Mouse (Mus musculus): ENCODE measurements at regions not wholly inside any gene's neighbourhood (a gene's known extent, or its start where the extent isn't known, plus 50 kb on each side); places are given as distances from the start of the nearest gene placed in this dataset.
"Not testable (repeated sequence)": the region's sequence is repeated elsewhere in the genome, so short reads cannot be mapped to it uniquely, and the experiment has no call there.

GRCm38 (mm10) chr17:29430401-29430800 lies 60.2 kb upstream of the Pim1 start:
- DNase-seq: no peak

- DNase-seq: no peak
Observed at GRCm38 (mm10) chr17:29430806-29431205, 59.7 kb upstream of the Pim1 start.

DNA sequence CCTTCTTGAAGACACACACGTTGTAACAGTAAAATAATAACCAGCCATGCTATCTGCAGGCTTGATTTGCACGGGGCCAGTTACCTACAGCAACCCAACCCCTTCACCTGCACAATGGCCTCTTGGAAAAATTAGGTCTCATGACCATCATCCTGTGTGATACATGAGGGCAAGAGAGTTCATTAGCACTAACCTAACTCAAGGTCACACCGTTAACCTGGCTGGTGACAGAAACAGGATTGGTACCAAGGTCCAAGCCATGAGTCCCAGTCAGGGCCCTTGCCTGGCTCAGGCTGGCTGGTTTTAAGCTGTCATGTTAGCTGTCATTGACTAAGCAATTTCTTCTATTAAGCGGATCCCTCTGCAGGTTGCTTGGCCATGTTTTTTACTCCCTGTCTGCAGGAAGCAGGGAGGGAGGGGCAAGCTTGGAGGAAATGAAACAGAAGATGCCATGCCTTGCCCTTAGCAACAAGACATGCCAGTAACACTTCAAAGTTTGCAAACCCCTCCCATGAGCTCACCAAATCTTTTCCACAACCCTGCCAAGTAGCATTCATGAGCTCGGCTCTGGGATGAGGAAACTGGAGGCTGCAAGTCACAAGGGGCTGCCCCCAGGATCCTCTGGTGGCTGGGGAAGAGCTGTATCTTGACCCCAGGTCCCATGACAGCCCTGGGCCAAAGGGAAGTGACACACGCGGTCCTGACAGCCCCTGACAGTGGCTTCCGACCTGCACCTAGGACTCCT lies 58.8 kb upstream of the Pim1 start:
- DNase-seq: no peak

- no peak for DNase-seq
Observed at GRCm38 (mm10) chr17:29432666-29433065, 57.9 kb upstream of the Pim1 start.

GRCm38 (mm10) chr17:29433370-29433769 lies 57.2 kb upstream of the Pim1 start:
- DNase-seq: no peak

DNA sequence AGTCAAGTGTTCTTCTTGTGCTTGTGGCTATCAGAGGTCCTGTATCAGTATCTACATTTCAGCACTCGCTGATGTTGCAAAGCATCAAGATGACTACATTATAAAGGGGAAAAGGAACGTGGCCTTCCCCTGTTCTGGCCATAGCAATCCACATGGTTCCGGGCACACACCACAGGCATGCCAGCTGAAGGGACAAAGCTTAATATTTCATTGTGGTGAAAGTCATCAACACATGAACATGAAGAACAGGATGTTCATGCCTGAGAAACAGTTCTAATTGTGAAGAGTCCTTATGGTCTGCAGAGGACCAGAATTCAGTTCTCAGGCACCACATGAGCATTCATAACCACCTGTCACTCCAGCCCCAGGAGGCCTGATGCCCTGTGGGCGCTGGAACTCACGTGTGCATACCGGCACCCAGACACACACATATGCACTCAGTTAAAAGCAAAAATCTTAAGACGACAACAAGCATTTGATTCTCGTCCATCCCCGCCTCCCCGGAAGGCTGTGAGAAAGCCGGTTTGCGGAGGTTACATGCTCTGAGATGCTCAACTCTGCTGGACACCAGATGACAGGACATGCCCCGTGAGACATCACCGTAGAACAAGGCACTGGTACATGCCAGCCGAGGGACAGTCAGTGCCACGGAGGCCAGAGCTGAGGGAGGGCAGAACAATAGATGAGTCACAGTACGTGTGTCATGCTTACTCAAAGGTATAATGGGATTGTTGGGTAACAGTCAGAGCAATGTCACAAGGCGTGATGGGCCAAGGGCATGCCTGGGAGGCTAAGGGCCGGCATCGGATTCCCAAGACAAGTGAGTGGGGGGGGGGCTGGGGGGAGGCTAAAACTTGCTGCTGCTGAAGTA lies 56.2 kb upstream of the Pim1 start:
- no peak for DNase-seq

DNA sequence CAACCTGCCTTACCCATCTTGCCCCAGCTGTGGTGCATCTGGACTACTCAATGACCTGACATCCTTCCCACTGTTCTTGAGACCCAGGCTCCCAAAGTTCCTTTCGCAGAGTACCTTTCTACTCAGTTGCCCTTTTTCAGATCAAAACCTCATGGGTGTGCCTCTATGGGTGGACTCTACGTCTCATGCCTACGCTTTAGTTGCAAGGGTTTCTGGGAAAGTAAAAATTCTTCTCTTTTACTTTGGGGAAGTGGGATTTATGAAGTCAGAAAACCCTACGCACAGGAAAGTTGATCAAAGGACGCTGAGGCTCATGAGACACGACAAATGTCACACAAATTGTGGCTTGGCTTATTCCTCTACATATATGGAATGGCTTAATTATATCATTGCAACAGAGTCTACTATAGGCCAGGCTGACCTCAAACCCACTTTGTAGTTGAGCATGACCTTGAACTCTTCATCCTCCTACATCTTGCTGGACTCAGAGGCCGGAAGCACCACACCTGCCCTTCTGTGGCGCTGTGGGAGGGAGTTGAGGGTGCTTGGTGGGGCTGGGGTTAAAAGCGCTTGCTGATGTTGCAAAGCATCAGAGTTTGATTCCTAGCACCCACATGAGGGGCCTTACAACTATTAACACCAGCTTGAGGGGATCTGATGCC lies 55.1 kb upstream of the Pim1 start:
- DNase-seq: no peak

DNA sequence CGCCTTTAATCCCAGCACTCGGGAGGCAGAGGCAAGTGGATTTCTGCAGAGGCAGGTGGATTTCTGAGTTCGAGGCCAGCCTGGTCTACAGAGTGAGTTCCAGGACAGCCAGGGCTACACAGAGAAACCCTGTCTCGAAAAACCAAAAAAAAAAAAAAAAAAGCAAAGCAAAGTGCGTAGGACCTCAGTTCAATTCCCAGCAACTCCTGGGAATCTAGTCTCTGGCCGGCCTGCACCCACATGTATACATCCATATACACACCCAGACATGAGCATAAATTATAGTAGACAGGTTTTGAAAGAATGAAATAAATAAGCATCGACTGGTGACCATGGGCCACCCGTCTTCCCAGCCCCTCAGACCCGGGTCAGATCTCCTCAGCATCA lies 54.1 kb upstream of the Pim1 start:
- DNase-seq: not testable (repeated sequence)

DNA sequence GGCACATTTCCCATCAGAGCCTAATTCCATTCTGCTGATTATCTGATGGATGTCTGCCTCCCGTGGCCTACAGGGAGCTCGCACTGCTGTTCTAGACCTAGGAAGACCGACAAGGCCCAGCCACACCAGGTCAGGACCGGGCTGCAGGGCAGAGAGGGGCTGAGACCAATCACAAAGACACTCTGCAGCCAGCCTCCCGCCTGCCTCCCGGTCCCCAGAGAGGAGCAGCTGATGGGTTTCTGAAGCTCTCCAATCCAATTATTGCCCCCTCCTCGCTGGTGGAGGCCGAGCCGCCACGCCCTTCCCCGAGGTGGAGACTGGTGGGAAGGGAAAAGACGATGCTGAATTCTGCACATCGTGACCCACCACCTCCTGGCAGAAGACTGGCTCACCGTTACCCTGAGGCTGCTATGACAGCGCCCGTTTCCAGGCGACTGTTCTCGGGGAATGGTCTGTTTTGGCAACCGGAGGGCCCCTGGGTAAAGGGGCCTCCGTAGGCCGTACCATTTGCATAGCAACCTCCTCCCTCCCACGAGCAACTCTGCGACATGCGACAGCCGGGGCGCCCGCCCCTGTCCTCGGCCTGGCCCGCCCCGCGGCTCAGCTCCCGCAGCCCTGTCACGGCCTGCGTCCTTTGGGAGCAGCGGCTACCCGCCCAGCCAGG lies 53.5 kb upstream of the Pim1 start:
- peak; percentile 67 for DNase-seq

DNA sequence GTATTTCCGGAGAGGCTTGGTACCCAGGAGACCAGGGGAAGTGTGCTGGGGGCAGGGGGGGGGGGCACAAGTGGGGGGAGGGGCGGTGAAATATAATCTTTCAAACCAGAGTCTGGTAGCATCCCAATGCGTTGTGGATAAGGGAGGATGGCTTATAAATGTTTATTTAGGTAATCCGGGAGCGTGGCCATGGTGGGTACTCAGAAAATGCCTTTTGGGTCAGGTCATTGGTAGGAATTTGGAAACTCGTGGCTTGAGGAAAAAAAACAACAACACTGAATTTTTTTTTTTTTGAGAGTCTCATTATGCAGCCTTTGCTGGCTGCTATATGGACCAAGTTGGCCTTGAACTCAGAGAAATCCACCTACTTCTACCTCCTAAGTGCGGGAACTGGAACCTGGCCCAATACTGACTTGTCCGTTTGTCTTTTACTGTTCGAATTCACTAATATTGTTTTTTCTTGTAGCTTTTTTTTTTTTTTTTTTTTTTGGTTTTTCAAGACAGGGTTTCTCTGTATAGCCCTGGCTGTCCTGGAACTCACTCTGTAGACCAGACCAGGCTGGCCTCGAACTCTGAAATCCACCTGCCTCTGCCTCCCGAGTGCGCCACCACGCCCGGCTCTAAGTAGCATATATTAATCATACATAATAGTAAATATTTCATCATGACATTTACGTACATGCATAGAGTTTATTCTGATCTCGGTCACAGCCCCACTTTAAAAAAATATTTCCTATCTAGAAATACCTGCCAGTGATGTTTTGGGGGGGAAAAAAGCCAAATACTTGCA lies 52.8 kb upstream of the Pim1 start:
- DNase-seq: no peak

DNA sequence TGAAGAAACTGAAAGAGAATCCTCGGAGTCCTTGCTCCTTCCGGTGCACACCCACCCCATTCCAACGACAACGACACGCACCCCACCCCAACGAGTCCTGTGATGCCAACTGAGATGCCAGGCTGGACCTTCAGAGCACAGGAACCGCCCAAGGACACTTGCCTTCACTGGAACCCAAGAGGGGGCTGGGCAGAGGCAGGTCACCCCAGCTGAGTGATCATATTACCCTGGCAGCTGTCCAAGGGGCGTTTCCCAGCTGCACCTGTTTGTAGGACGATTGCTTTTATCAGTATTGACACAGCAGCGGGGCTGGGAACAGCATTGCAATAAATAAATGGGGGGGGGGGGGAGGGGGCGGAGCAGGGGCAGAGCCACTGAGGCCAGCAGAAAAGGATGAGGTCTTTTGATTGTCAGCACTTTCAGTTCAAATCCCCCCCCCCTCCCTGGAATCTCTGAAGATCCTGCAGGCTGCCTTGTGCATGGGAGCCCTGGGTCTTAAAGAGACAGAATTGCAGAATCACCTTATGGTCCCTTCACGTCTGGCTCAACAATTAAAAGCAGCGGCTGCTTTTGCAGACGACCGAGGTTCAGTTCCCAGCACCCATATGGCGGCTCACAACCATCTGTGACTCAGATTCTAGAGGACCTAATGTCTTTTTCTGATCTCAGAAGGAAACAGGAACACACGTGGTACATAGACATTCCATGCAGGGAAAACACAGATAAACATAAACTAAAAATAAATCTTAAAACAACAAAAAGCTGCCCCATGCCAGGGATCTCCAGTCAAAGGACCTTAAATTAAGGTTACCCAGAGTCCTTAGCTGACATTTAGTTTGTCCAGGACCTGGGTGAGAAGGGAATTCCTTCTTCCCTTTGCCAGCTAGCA lies 52.0 kb upstream of the Pim1 start:
- DNase-seq: peak; percentile 32

DNA sequence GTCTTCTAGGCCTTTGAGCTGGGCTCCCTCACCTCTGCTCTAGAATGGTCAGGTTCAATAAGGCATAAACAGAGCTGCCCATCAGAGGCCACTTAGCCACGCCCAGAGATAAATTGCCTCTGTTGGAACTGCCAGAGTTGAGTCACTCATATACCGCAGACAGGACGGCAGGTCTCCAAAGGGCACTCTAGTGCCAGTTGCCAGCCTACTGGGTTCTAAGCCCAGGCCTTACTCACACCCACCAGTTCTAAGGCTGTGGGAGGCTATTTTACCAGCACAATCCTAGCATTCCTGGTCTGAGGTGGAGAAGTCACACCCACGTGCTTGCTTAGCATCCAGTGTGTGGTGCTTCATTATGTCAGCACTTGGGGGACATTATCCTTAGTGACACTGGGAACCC lies 50.6 kb upstream of the Pim1 start:
- no peak for DNase-seq

- DNase-seq: no peak
Observed at GRCm38 (mm10) chr17:29440490-29440889, 50.1 kb upstream of the Pim1 start.

Data from right cerebral cortex, postnatal 14 days (tissue).